Mouse (Mus musculus): ENCODE results near the gene Sbf2.
"Not testable (repeated sequence)": the region's sequence is repeated elsewhere in the genome, so short reads cannot be mapped to it uniquely, and the experiment has no call there.

Gene Sbf2

GRCm38 (mm10) chr7:110631136-110631888 lies 16.6 kb upstream of the Sbf2 start:
- in situ Hi-C loops (cut with MboI, MseI): loop anchor here (5.0 to 10.0 kb wide), 3 partner anchors 87 to 467 kb away; no protein-coding TSS in a partner anchor

GRCm38 (mm10) chr7:110629892-110630666 lies 15.4 kb upstream of the Sbf2 start:
- in situ Hi-C loops (cut with MboI, MseI): loop anchor here (5.0 to 10.0 kb wide), 3 partner anchors 85 to 465 kb away; no protein-coding TSS in a partner anchor

- in situ Hi-C loops (cut with MboI, MseI): no loop called here
Observed at GRCm38 (mm10) chr7:110628611-110629354, 14.1 kb upstream of the Sbf2 start.

GRCm38 (mm10) chr7:110628273-110628600 lies 13.5 kb upstream of the Sbf2 start:
- in situ Hi-C loops (cut with MboI, MseI): no loop called here

- in situ Hi-C loops (cut with MboI, MseI): no loop called here
Observed at GRCm38 (mm10) chr7:110627486-110628272, 13.0 kb upstream of the Sbf2 start, which contains the start of gene Adm. TSS of gene Adm (plus strand) at chr7:110627661.

- in situ Hi-C loops (cut with MboI, MseI): no loop called here
Observed at GRCm38 (mm10) chr7:110627099-110627482, 12.4 kb upstream of the Sbf2 start.

GRCm38 (mm10) chr7:110626186-110627098 lies 11.7 kb upstream of the Sbf2 start:
- in situ Hi-C loops (cut with MboI, MseI): no loop called here

GRCm38 (mm10) chr7:110625489-110625888 lies 10.8 kb upstream of the Sbf2 start:
- in situ Hi-C loops (cut with MboI, MseI): no loop called here

GRCm38 (mm10) chr7:110624961-110625360 lies 10.2 kb upstream of the Sbf2 start:
- in situ Hi-C loops (cut with MboI, MseI): no loop called here

GRCm38 (mm10) chr7:110624067-110624466 lies 9.3 kb upstream of the Sbf2 start:
- in situ Hi-C loops (cut with MboI, MseI): no loop called here

GRCm38 (mm10) chr7:110619086-110619611 lies 4.4 kb upstream of the Sbf2 start:
- in situ Hi-C loops (cut with MboI, MseI): no loop called here

- in situ Hi-C loops (cut with MboI, MseI): no loop called here
Observed at GRCm38 (mm10) chr7:110615792-110616191, 1.1 kb upstream of the Sbf2 start.

- in situ Hi-C loops (cut with MboI, MseI): no loop called here
Observed at GRCm38 (mm10) chr7:110615151-110615631, 469 bp upstream of the Sbf2 start.

- in situ Hi-C loops (cut with MboI, MseI): no loop called here
Observed at GRCm38 (mm10) chr7:110613381-110614132, 1.2 kb downstream of the Sbf2 start.

GRCm38 (mm10) chr7:110606906-110607305 lies 7.8 kb downstream of the Sbf2 start:
- in situ Hi-C loops (cut with MboI, MseI): no loop called here

GRCm38 (mm10) chr7:110605476-110605875 lies 9.2 kb downstream of the Sbf2 start:
- in situ Hi-C loops (cut with MboI, MseI): no loop called here

GRCm38 (mm10) chr7:110597141-110597540 lies 17.6 kb downstream of the Sbf2 start:
- in situ Hi-C loops (cut with MboI, MseI): no loop called here

GRCm38 (mm10) chr7:110593991-110594390 lies 20.7 kb downstream of the Sbf2 start:
- in situ Hi-C loops (cut with MboI, MseI): not testable (repeated sequence)

GRCm38 (mm10) chr7:110587721-110588120 lies 27.0 kb downstream of the Sbf2 start:
- in situ Hi-C loops (cut with MboI, MseI): no loop called here
